Mouse (Mus musculus): ENCODE measurements around the gene Olfr548-ps1.
"Not testable (repeated sequence)": the region's sequence is repeated elsewhere in the genome, so short reads cannot be mapped to it uniquely, and the experiment has no call there.

- TF ChIP-seq CTCF (IDR thresholded peaks at IDR 0.05; ENCODE audit: low read depth, low read length); POLR2AphosphoS5 (IDR thresholded peaks at IDR 0.05; ENCODE audit: insufficient replicate concordance, low read depth, low read length): not testable (repeated sequence)
Observed at GRCm38 (mm10) chr7:102494416-102494815, 46.3 kb upstream of the Olfr548-ps1 start.
